Mouse (Mus musculus) Patski (cell line): ENCODE measurements around the gene Hist1h4f. TPM values are rescaled to one million over a fixed set of nuclear protein-coding genes. Genes with fewer than 3 reads are reported as not detected.
"Not testable (repeated sequence)": the region's sequence is repeated elsewhere in the genome, so short reads cannot be mapped to it uniquely, and the experiment has no call there.

ENCODE experiments used
- ATAC-seq: fragments of 100-300 bp; one replicate; pipeline ENCODE4 v1.8.0; 2021
- CTCF ChIA-PET: fragments of 350-600 bp; sonication (Branson Sonifier 250); formaldehyde crosslinking; loops from one replicate; lab custom pipeline; 2022; ENCODE audit warnings: inconsistent platforms; lab: Charles Lee
- POLR2A ChIA-PET: fragments of 350-600 bp; sonication (Branson Sonifier 250); formaldehyde crosslinking; loops from one replicate; lab custom pipeline; 2022; ENCODE audit warnings: antibody characterized with exemption, inconsistent platforms; lab: Charles Lee
- DNase-seq: peaks from one replicate; pipeline ENCODE4 v3.0.0-alpha.2; 2011; ENCODE audit warnings: low read depth, low spot score
- H3K27me3 ChIP-seq: fragments of 371-371 bp; one replicate; pipeline ENCODE4 v1.5.1; 2021
- CTCF ChIP-seq: fragments of 100-300 bp; IDR thresholded peaks from one replicate; pipeline ENCODE4 v1.5.1; 2021
- in situ Hi-C: fragments of 300-500 bp; cut with MboI; formaldehyde crosslinking; loops from 3 replicates; pipeline ENCODE4 v1.11.1; 2018; ENCODE audit warnings: low pct_unique_long_range_greater_than_20kb, mixed read lengths
- polyA plus RNA-seq: library from polyadenylated mRNA; unstranded; gene quantifications from one replicate; pipeline ENCODE4 v1.2.3, GENCODE M21; 2021

Hist1h4f gene
- polyA plus RNA-seq, 1 experiment from 2014 or later: not detected

GRCm38 (mm10) chr13:23556906-23557305 is 5.5 kb upstream of the Hist1h4f start:
- DNase-seq: no peak
- in situ Hi-C loops: no loop called here
- no peak for ATAC-seq
- ChIA-PET CTCF (interaction anchor here (1.4 kb wide), 1 partner anchor 26 kb away, joined by 3 read pairs; no protein-coding TSS in a partner anchor), POLR2A (interaction anchor here (1.4 kb wide), 2 partner anchors 27 to 65 kb away, joined by 3 to 7 read pairs; no protein-coding TSS in a partner anchor)
- no peaks in the 10 kb centered on the region for H3K27me3 ChIP-seq
- no peak for TF ChIP-seq CTCF

DNA sequence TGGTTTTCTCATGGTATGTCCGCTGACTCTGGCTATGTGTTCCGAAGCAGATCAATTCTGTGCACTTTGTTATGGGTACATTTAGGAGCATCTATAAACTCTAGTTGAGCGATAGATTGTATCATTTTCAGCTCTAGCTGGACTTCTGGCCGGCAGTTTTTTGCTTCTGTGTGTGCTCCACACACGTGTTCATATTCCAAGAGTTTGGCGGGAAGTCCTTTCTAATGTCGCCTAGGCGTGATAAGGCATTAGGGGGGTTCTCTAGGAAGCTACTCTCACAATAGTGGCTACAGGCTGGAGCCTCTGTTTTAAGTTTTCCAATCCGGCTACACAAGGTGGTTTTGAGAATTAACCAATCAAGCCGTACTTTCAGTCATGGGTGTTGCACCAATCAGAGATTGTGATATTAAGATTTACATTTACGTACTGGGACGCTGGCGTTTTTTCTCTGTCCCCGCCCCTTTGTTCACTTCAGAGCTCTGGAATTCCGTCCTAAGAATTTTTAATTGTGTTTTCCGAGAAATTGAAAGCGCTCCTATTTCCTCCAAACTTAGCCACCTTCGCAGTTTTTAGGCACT is 4.5 kb upstream of the Hist1h4f start:
- ATAC-seq (peak; percentile 42), DNase-seq (peak; percentile 89)
- H3K27me3 ChIP-seq: no peaks in the 10 kb centered on the region
- in situ Hi-C loops: no loop called here
- ChIA-PET CTCF (interaction anchor here (1.3 to 1.4 kb wide), 2 partner anchors 27 to 66 kb away, joined by 3 to 5 read pairs; partner anchors contain the start of gene Hist1h1e), POLR2A (interaction anchor here (1.4 to 1.6 kb wide), 3 partner anchors 26 to 66 kb away, joined by 3 to 7 read pairs (median 6); partner anchors contain the start of gene Hist1h4d)
- no peak for TF ChIP-seq CTCF

DNA sequence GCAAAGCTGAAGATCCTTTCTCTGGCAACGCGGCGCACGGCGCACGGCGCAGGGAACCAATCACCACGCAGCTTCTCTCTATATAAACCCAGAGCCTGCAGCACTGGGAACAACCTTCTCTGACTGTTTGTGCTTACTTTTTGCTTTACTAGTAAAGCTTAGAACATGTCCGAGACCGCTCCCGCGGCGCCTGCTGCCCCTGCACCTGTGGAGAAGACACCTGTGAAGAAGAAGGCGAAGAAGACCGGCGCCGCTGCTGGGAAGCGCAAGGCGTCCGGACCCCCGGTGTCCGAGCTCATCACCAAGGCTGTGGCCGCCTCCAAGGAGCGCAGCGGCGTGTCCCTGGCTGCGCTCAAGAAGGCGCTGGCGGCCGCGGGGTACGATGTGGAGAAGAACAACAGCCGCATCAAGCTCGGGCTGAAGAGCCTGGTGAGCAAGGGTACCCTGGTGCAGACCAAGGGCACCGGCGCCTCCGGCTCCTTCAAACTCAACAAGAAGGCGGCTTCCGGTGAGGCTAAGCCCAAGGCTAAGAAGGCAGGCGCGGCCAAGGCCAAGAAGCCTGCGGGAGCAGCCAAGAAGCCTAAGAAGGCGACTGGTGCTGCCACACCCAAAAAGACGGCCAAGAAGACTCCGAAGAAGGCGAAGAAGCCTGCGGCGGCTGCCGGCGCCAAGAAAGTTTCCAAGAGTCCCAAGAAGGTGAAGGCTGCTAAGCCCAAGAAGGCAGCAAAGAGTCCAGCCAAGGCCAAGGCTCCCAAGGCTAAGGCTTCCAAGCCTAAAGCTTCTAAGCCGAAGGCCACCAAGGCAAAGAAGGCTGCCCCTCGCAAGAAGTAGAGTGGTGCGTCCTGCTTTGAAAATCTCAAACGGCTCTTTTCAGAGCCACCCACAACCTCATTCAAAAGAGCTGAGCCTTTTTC is 3.7 kb upstream of the Hist1h4f start:
- CTCF ChIA-PET: interaction anchor here (0.7 to 1.8 kb wide), 4 partner anchors 10 to 196 kb away, joined by 3 to 6 read pairs (median 4); partner anchors contain the start of genes Hist1h1e, Hist1h2ab and Hist1h2af
- H3K27me3 ChIP-seq: no peaks in the 10 kb centered on the region
- TF ChIP-seq CTCF: no peak
- in situ Hi-C loops: no loop called here
- ATAC-seq (peak; percentile 71), DNase-seq (no peak)
- POLR2A ChIA-PET: interaction anchor here (0.8 to 1.6 kb wide), 4 partner anchors 10 to 26 kb away, joined by 3 to 6 read pairs (median 4); partner anchors contain the start of genes Hist1h2ae and Hist1h4d

GRCm38 (mm10) chr13:23554393-23554792 is 2.9 kb upstream of the Hist1h4f start:
- TF ChIP-seq CTCF: no peak
- ATAC-seq (no peak), DNase-seq (no peak)
- H3K27me3 ChIP-seq: no peaks in the 10 kb centered on the region
- in situ Hi-C loops: no loop called here
- ChIA-PET CTCF (interaction anchor here (0.7 to 1.8 kb wide), 4 partner anchors 9 to 196 kb away, joined by 3 to 6 read pairs (median 4); partner anchors contain the start of genes Hist1h2ab and Hist1h2af), POLR2A (interaction anchor here (0.7 to 1.6 kb wide), 4 partner anchors 16 to 31 kb away, joined by 3 to 6 read pairs (median 3); partner anchors contain the start of genes Hist1h2ae and Hist1h4d)

DNA sequence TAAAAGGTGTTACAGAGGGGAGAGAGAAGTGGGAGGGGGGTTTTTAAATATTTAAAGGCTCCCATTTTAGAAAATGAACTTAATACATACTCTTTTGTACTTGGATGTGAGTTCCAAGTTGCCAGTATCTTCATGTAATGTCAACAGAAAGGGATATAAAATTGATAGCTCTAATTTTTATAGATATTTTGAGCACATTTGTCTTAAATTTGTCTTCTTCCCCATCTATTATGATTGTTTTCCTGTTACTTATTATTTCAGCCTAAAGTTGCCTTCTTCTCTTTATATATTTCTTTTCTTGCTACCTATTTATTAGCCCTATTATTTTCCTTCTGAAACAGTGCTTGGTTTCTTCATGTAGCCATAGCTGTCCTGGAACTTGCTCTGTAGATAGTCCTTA is 1.5 kb upstream of the Hist1h4f start, which contains the start of gene Hist1h1d:
TSS of gene Hist1h1d (plus strand) at position 301 of the 400 bp plus-strand sequence.
- no peak for TF ChIP-seq CTCF
- ChIA-PET CTCF (interaction anchor here (0.7 to 1.5 kb wide), 3 partner anchors 10 to 1589 kb away, joined by 3 read pairs; partner anchors contain the start of gene Hist1h2bh), POLR2A (no interaction called here)
- H3K27me3 ChIP-seq: no peaks in the 10 kb centered on the region
- in situ Hi-C loops: no loop called here
- ATAC-seq (no peak), DNase-seq (no peak)

DNA sequence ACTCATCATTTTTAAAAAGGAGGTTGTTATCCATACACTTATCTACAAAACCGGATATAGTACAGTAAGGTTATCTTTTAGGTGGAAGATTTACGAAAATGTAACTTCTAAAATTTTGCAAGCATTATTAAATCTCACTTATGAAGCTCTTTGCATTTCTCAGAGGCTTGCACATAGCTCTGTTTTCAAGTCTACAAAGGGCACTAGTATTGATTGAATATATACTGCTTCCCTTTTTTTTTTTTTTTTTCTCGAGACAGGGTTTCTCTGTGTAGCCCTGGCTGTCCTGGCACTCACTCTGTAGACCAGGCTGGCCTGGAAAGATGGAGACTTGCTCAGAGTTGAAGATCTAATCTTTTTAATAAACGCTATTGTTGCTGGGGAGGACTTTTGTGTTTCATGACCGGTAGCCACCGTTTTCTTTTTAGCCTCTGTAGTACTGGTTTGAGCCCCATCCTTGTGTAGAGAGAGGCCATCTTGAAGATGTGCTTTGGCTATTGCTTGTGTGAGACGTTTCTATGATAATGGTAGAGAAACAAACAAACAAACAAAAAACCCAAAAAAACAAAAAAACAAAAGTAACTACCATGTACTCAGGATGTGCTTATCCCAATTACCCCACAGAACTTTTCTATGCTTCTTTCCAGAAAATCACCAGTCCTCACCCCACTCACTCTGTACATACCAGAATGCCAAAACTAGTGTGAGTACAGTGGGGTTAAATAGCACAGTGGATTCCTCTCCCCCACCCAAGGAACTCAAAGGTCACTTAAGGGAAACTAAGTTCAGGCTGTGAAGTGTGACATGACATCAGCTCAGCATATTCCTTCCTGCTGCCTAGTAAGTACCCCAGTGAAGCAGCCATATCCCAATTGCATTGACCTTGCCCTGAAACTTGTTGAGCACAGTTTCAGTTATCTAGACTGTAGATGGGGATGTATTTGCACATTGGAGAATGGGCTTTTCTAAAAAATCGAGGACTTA is 775 bp upstream of the Hist1h4f start:
- H3K27me3 ChIP-seq: no peaks in the 10 kb centered on the region
- CTCF ChIA-PET: interaction anchor here (1.5 kb wide), 1 partner anchor 10 kb away, joined by 3 read pairs; the partner anchor contains the start of gene Hist1h2bh
- ATAC-seq (no peak), DNase-seq (no peak)
- TF ChIP-seq CTCF: no peak
- in situ Hi-C loops: no loop called here
- POLR2A ChIA-PET: no interaction called here

GRCm38 (mm10) chr13:23550761-23551145 is 695 bp downstream of the Hist1h4f start:
- DNase-seq (no peak), ATAC-seq (no peak)
- ChIA-PET CTCF (no interaction called here), POLR2A (interaction anchor here (1.0 to 1.2 kb wide), 2 partner anchors 9 to 12 kb away, joined by 3 to 5 read pairs; no protein-coding TSS in a partner anchor)
- in situ Hi-C loops: no loop called here
- no peak for TF ChIP-seq CTCF
- no peaks in the 10 kb centered on the region for H3K27me3 ChIP-seq

GRCm38 (mm10) chr13:23546694-23547093 is 4.8 kb downstream of the Hist1h4f start:
- ChIA-PET POLR2A (no interaction called here), CTCF (no interaction called here)
- in situ Hi-C loops: no loop called here
- TF ChIP-seq CTCF: no peak
- no peaks in the 10 kb centered on the region for H3K27me3 ChIP-seq
- no peak for DNase-seq
- no peak for ATAC-seq

DNA sequence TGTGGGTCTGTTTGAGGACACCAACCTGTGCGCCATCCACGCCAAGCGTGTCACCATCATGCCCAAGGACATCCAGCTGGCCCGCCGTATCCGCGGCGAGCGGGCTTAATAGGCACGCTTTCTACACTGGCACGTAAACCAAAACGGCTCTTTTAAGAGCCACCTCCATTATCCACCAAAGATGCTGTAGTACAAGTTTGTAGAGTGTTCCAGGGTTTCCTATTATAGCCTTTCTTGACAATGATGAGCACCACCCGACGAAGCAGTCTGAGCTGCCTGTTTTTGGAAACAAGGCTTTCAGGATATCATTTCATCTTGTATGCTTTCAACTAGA is 6.7 kb downstream of the Hist1h4f start:
- CTCF ChIA-PET, in situ Hi-C loops, H3K27me3 ChIP-seq, POLR2A ChIA-PET, DNase-seq: not testable (repeated sequence)
- peak; percentile 3 for ATAC-seq
